Mouse (Mus musculus) limb, embryonic 12.5 days (tissue): ENCODE results near the gene Flt4. TPM values are rescaled to one million over a fixed set of nuclear protein-coding genes. Genes with fewer than 3 reads are reported as not detected.

Experiments
- ATAC-seq: fragments of 200-750 bp; cut with Nextera tagmentation; 2 replicates; pipeline ENCODE4 v1.8.0; 2017; ENCODE audit warnings: low read depth, moderate TSS enrichment; ENCODE audit not compliant: insufficient number of reproducible peaks, insufficient read depth, low FRiP score, low TSS enrichment
- H3K27ac ChIP-seq: fragments of 300-500 bp; sonication (generic); 2 replicates; pipeline ENCODE4 v1.5.1; 2016; ENCODE audit warnings: mild to moderate bottlenecking, moderate library complexity
- H3K27me3 ChIP-seq: fragments of 300-500 bp; sonication (generic); 2 replicates; pipeline ENCODE4 v1.6.1; 2016; ENCODE audit warnings: mild to moderate bottlenecking, moderate library complexity
- H3K36me3 ChIP-seq: fragments of 300-500 bp; sonication (generic); 2 replicates; pipeline ENCODE4 v1.6.1; 2016; ENCODE audit warnings: mild to moderate bottlenecking, moderate library complexity
- H3K4me1 ChIP-seq: fragments of 300-500 bp; sonication (generic); replicated peaks from 2 replicates; pipeline ENCODE4 v1.6.1; 2016
- H3K4me2 ChIP-seq: fragments of 300-500 bp; sonication (generic); 2 replicates; pipeline ENCODE4 v1.6.1; 2016; ENCODE audit warnings: mild to moderate bottlenecking, moderate library complexity
- H3K4me3 ChIP-seq: fragments of 300-500 bp; sonication (generic); replicated peaks from 2 replicates; pipeline ENCODE4 v1.5.1; 2016; ENCODE audit warnings: mild to moderate bottlenecking
- H3K9ac ChIP-seq: fragments of 300-500 bp; sonication (generic); replicated peaks from 2 replicates; pipeline ENCODE4 v1.6.1; 2016; ENCODE audit warnings: mild to moderate bottlenecking, moderate library complexity
- H3K9me3 ChIP-seq: fragments of 300-500 bp; sonication (generic); 2 replicates; pipeline ENCODE4 v1.6.1; 2016; ENCODE audit warnings: mild to moderate bottlenecking, moderate library complexity
- WGBS: fragments of 180-500 bp; shearing (Covaris S2); methylation state at CpG from one replicate; pipeline ENCODE4 v1.1.7; 2016; 5-methylcytosine and 5-hydroxymethylcytosine counted together
- polyA plus RNA-seq: library from polyadenylated mRNA; unstranded; fragments of >200 nt; fragmentation: Nextera tagmentation; extraction: Ambion mirVana; gene quantifications from 2 replicates; pipeline ENCODE4 v1.2.1, GENCODE M21; 2016

The Flt4 gene
- polyA plus RNA-seq, 1 experiment from 2014 or later = 3.3 TPM

- H3K4me3 ChIP-seq = no peak overlapping the region
- ATAC-seq = no peak
- no peak overlapping the region for H3K27ac ChIP-seq
- no peaks in the 10 kb centered on the region for H3K36me3 ChIP-seq
- H3K4me1 ChIP-seq = peaks cover 12% of the 10 kb centered on the region
- 61% methylated on average over 7 of the region's 8 CpGs for WGBS
- no peak overlapping the region for H3K4me2 ChIP-seq
- H3K9me3 ChIP-seq = no peaks in the 10 kb centered on the region
- H3K9ac ChIP-seq = no peak overlapping the region
- no peaks in the 10 kb centered on the region for H3K27me3 ChIP-seq
These were observed 36.6 kb downstream of the Flt4 start for GRCm38 (mm10) chr11:49645677-49646076.

GRCm38 (mm10) chr11:49650113-49650993, 41.3 kb downstream of the Flt4 start:
- H3K27ac ChIP-seq = no peak overlapping the region
- peaks cover 16% of the 10 kb centered on the region for H3K4me1 ChIP-seq
- H3K9me3 ChIP-seq = 0 out of 2 replicates have a peak, but pooled peaks cover 4% of the 10 kb centered on the region
- ATAC-seq = no peak
- no peak overlapping the region for H3K4me3 ChIP-seq
- 50% methylated on average over 18 of the region's 18 CpGs for WGBS
- H3K4me2 ChIP-seq = no peak overlapping the region
- H3K9ac ChIP-seq = no peak overlapping the region
- no peaks in the 10 kb centered on the region for H3K27me3 ChIP-seq
- no peaks in the 10 kb centered on the region for H3K36me3 ChIP-seq

- no peaks in the 10 kb centered on the region for H3K36me3 ChIP-seq
- H3K9ac ChIP-seq = no peak overlapping the region
- no peak overlapping the region for H3K27ac ChIP-seq
- no peak for ATAC-seq
- peaks cover 12% of the 10 kb centered on the region for H3K4me1 ChIP-seq
- 68% methylated on average over 16 of the region's 16 CpGs for WGBS
- no peak overlapping the region for H3K4me3 ChIP-seq
- 0 out of 2 replicates have a peak, but pooled peaks cover 4% of the 10 kb centered on the region for H3K9me3 ChIP-seq
- H3K4me2 ChIP-seq = no peak overlapping the region
- H3K27me3 ChIP-seq = no peaks in the 10 kb centered on the region
These were observed 42.1 kb downstream of the Flt4 start for GRCm38 (mm10) chr11:49650994-49651761.

- no peaks in the 10 kb centered on the region for H3K36me3 ChIP-seq
- no peaks in the 10 kb centered on the region for H3K27me3 ChIP-seq
- H3K4me1 ChIP-seq = peaks cover 10% of the 10 kb centered on the region
- ATAC-seq = no peak
- whole genome bisulfite sequencing = 83% methylated on average over 10 of the region's 10 CpGs
- H3K4me2 ChIP-seq = no peak overlapping the region
- no peak overlapping the region for H3K27ac ChIP-seq
- H3K9me3 ChIP-seq = 0 out of 2 replicates have a peak, but pooled peaks cover 4% of the 10 kb centered on the region
- no peak overlapping the region for H3K9ac ChIP-seq
- H3K4me3 ChIP-seq = no peak overlapping the region
These were observed 42.8 kb downstream of the Flt4 start for GRCm38 (mm10) chr11:49651762-49652322.

GRCm38 (mm10) chr11:49652401-49653078, 43.5 kb downstream of the Flt4 start:
- Histone ChIP-seq H3K36me3 (no peaks in the 10 kb centered on the region), H3K4me1 (peaks cover 10% of the 10 kb centered on the region), H3K4me3 (no peak overlapping the region), H3K4me2 (peak overlapping the region; percentile 17), H3K9me3 (0 out of 2 replicates have a peak, but pooled peaks cover 4% of the 10 kb centered on the region), H3K27ac (no peak overlapping the region), H3K27me3 (no peaks in the 10 kb centered on the region), H3K9ac (no peak overlapping the region)
- no peak for ATAC-seq
- 27% methylated on average over 19 of the region's 19 CpGs for WGBS

GRCm38 (mm10) chr11:49653079-49653408, 44.0 kb downstream of the Flt4 start:
- Histone ChIP-seq H3K4me3 (no peak overlapping the region), H3K36me3 (no peaks in the 10 kb centered on the region), H3K4me2 (peak overlapping the region; percentile 17), H3K9ac (no peak overlapping the region), H3K4me1 (peaks cover 10% of the 10 kb centered on the region), H3K9me3 (0 out of 2 replicates have a peak, but pooled peaks cover 4% of the 10 kb centered on the region), H3K27ac (no peak overlapping the region), H3K27me3 (no peaks in the 10 kb centered on the region)
- 47% methylated on average over 11 of the region's 11 CpGs for WGBS
- ATAC-seq = 0 out of 2 replicates have a peak, but pooled peaks have one; percentile 29

- no peak overlapping the region for H3K9ac ChIP-seq
- no peak overlapping the region for H3K4me3 ChIP-seq
- no peaks in the 10 kb centered on the region for H3K27me3 ChIP-seq
- 0 out of 2 replicates have a peak, but pooled peaks cover 4% of the 10 kb centered on the region for H3K9me3 ChIP-seq
- WGBS = 89% methylated on average over 5 of the region's 5 CpGs
- no peak overlapping the region for H3K27ac ChIP-seq
- H3K4me2 ChIP-seq = no peak overlapping the region
- no peak for ATAC-seq
- peaks cover 10% of the 10 kb centered on the region for H3K4me1 ChIP-seq
- no peaks in the 10 kb centered on the region for H3K36me3 ChIP-seq
These were observed 45.6 kb downstream of the Flt4 start for GRCm38 (mm10) chr11:49654651-49655050.

- Histone ChIP-seq H3K27me3 (no peaks in the 10 kb centered on the region), H3K36me3 (no peaks in the 10 kb centered on the region), H3K4me3 (no peak overlapping the region), H3K9ac (no peak overlapping the region), H3K4me1 (peaks cover 6% of the 10 kb centered on the region), H3K9me3 (0 out of 2 replicates have a peak, but pooled peaks cover 4% of the 10 kb centered on the region), H3K27ac (no peak overlapping the region), H3K4me2 (no peak overlapping the region)
- ATAC-seq = no peak
These were observed 46.4 kb downstream of the Flt4 start for GRCm38 (mm10) chr11:49655501-49655900.

- ATAC-seq = no peak
- no peaks in the 10 kb centered on the region for H3K27me3 ChIP-seq
- H3K4me2 ChIP-seq = no peak overlapping the region
- no peaks in the 10 kb centered on the region; the same call in 1 of the 2 replicates for H3K4me1 ChIP-seq
- no peaks in the 10 kb centered on the region for H3K36me3 ChIP-seq
- H3K27ac ChIP-seq = no peak overlapping the region
- WGBS = 82% methylated on average over 4 of the region's 4 CpGs
- H3K9ac ChIP-seq = no peak overlapping the region
- H3K4me3 ChIP-seq = no peak overlapping the region
- H3K9me3 ChIP-seq = 0 out of 2 replicates have a peak, but pooled peaks cover 4% of the 10 kb centered on the region
These were observed 49.0 kb downstream of the Flt4 start for GRCm38 (mm10) chr11:49658065-49658464.

- H3K9me3 ChIP-seq = 0 out of 2 replicates have a peak, but pooled peaks cover 4% of the 10 kb centered on the region
- H3K9ac ChIP-seq = no peak overlapping the region
- H3K4me1 ChIP-seq = no peaks in the 10 kb centered on the region
- no peaks in the 10 kb centered on the region for H3K36me3 ChIP-seq
- no peak overlapping the region for H3K4me3 ChIP-seq
- no peak for ATAC-seq
- no peaks in the 10 kb centered on the region for H3K27me3 ChIP-seq
- WGBS = 73% methylated on average over 10 of the region's 10 CpGs
- no peak overlapping the region for H3K4me2 ChIP-seq
- H3K27ac ChIP-seq = no peak overlapping the region
These were observed 49.9 kb downstream of the Flt4 start for GRCm38 (mm10) chr11:49658791-49659469.
